Mouse (Mus musculus): ENCODE results near the gene Trim8.
A peak's percentile ranks its signal among the peaks of the same experiment; 100 is the strongest.

The Trim8 gene

GRCm38 (mm10) chr19:46505646-46506371 is 4.3 kb downstream of the Trim8 start:
- peak; percentile 73 for DNase-seq

GRCm38 (mm10) chr19:46506372-46506717 is 4.8 kb downstream of the Trim8 start:
- no peak for DNase-seq

- DNase-seq, result no peak
These were observed 5.7 kb downstream of the Trim8 start for GRCm38 (mm10) chr19:46507181-46507581.

- no peak for DNase-seq
These were observed 6.3 kb downstream of the Trim8 start for GRCm38 (mm10) chr19:46507806-46508205.

GRCm38 (mm10) chr19:46508738-46509137 is 7.2 kb downstream of the Trim8 start:
- DNase-seq, result no peak

- no peak for DNase-seq
These were observed 7.7 kb downstream of the Trim8 start for GRCm38 (mm10) chr19:46509202-46509601.

GRCm38 (mm10) chr19:46509736-46510135 is 8.2 kb downstream of the Trim8 start:
- DNase-seq, result no peak

- no peak for DNase-seq
These were observed 8.9 kb downstream of the Trim8 start for GRCm38 (mm10) chr19:46510401-46510800.

GRCm38 (mm10) chr19:46510824-46511223 is 9.3 kb downstream of the Trim8 start:
- no peak for DNase-seq

- DNase-seq, result peak; percentile 81
These were observed 9.8 kb downstream of the Trim8 start for GRCm38 (mm10) chr19:46511263-46511662.

- no peak for DNase-seq
These were observed 12.9 kb downstream of the Trim8 start for GRCm38 (mm10) chr19:46514387-46514786.

GRCm38 (mm10) chr19:46515287-46515821 is 13.9 kb downstream of the Trim8 start:
- DNase-seq, result no peak

- no peak for DNase-seq
These were observed 15.4 kb downstream of the Trim8 start for GRCm38 (mm10) chr19:46516667-46517528.

GRCm38 (mm10) chr19:46517529-46518351 is 16.2 kb downstream of the Trim8 start:
- no peak for DNase-seq

- DNase-seq, result no peak
These were observed 16.9 kb downstream of the Trim8 start for GRCm38 (mm10) chr19:46518352-46518787.

GRCm38 (mm10) chr19:46518828-46519621 is 17.5 kb downstream of the Trim8 start:
- no peak for DNase-seq

GRCm38 (mm10) chr19:46521698-46522097 is 20.2 kb downstream of the Trim8 start:
- DNase-seq, result no peak

- no peak for DNase-seq
These were observed 21.0 kb downstream of the Trim8 start for GRCm38 (mm10) chr19:46522433-46523044.

- DNase-seq, result no peak
These were observed 21.6 kb downstream of the Trim8 start for GRCm38 (mm10) chr19:46523131-46523479.

GRCm38 (mm10) chr19:46523480-46524151 is 22.1 kb downstream of the Trim8 start:
- DNase-seq, result no peak

- DNase-seq, result no peak
These were observed 22.6 kb downstream of the Trim8 start for GRCm38 (mm10) chr19:46524152-46524544.

All from lung, postnatal 36 days (tissue).